7 mouse cellular contexts compared by ENCODE assay signal in the genomic region with DNA sequence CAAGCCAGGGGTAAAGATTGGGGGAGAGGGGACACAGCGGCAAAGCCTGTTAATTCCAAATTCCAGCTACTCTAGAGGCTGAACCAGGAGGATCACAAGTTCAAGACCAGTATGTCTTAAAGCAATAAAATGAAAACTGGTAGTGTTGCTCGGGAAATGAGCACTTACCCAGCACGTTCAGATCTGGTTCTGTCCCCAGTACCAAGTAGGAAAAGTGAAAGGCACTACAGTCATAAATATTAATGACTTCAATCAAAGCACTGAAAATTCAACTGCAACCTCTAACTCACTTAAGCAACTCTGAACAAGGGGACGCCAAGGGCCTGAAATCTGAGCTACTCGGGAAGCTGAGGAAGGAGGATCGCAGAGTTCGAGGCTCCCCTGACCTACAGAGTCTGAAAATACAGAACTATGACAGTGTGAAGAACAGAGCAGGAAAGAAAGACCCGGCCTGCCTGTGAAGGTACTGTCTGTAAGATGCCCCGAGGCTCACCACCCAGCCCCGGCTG. TPM values are rescaled to one million over a fixed set of nuclear protein-coding genes. Genes with fewer than 3 reads are reported as not detected.
A peak's percentile ranks its signal among the peaks of the same experiment; 100 is the strongest.
DNase-seq lines count a peak whose midpoint lies in the region; ATAC-seq and TF ChIP-seq lines count a peak whose summit lies in the region.

No protein-coding gene starts in this region.

- no peak for TF ChIP-seq CTCF in spleen, adult 2 months (IDR thresholded peaks at IDR 0.05; ENCODE audit: extremely low read depth, insufficient read depth, insufficient read length, insufficient replicate concordance)

- no peak for ATAC-seq in limb, embryonic 14.5 days (ENCODE audit: low FRiP score, low read depth)

- no peak overlapping the region for H3K27ac ChIP-seq in spleen, adult 2 months (ENCODE audit: insufficient read depth, low read length)
- peak overlapping the region; percentile 94 for H3K27ac ChIP-seq in forebrain, embryonic 10.5 days
- H3K27ac ChIP-seq in limb, embryonic 14.5 days (replicated peaks; ENCODE audit: low read depth, low read length): peak overlapping the region; percentile 70

- no peaks in the 10 kb centered on the region for H3K27me3 ChIP-seq in spleen, adult 2 months (ENCODE audit: control insufficient read depth, insufficient read depth, low read length)
- H3K27me3 ChIP-seq in forebrain, embryonic 10.5 days (ENCODE audit: poor library complexity, severe bottlenecking): 0 out of 2 replicates have a peak, but pooled peaks cover 10% of the 10 kb centered on the region
- no peaks in the 10 kb centered on the region for H3K27me3 ChIP-seq in limb, embryonic 14.5 days (ENCODE audit: control insufficient read depth, insufficient read depth, low read length)

- 0 out of 2 replicates have a peak, but pooled peaks cover 5% of the 10 kb centered on the region for H3K4me1 ChIP-seq in spleen, adult 2 months (ENCODE audit: control insufficient read depth, insufficient read depth, insufficient read length)
- H3K4me1 ChIP-seq in forebrain, embryonic 10.5 days: peaks cover 50% of the 10 kb centered on the region
- H3K4me1 ChIP-seq in limb, embryonic 14.5 days (ENCODE audit: control insufficient read depth, insufficient read depth, low read length): peaks cover 31% of the 10 kb centered on the region

- peak overlapping the region; percentile 75 for H3K4me2 ChIP-seq in limb, embryonic 14.5 days (replicated peaks; ENCODE audit: low read depth, low read length, severe bottlenecking)

- peak overlapping the region; percentile 81 for H3K9ac ChIP-seq in limb, embryonic 14.5 days (ENCODE audit: low read depth, low read length, severe bottlenecking)

- H3K4me3 ChIP-seq in spleen, adult 2 months (ENCODE audit: extremely low read depth, insufficient read depth, insufficient read length): peak overlapping the region; percentile 75
- peak overlapping the region; percentile 87 for H3K4me3 ChIP-seq in forebrain, embryonic 10.5 days
- H3K4me3 ChIP-seq in limb, embryonic 14.5 days (replicated peaks; ENCODE audit: low read length): peak overlapping the region; percentile 81

- no peaks in the 10 kb centered on the region for H3K9me3 ChIP-seq in forebrain, embryonic 10.5 days
- H3K9me3 ChIP-seq in limb, embryonic 14.5 days (ENCODE audit: control insufficient read depth, low read length): no peaks in the 10 kb centered on the region

- no peak for TF ChIP-seq POLR2A in spleen, adult 2 months (IDR thresholded peaks at IDR 0.05; ENCODE audit: low read depth, low read length)
- no peak for TF ChIP-seq POLR2A in limb, embryonic 14.5 days (IDR thresholded peaks at IDR 0.05; ENCODE audit: borderline replicate concordance, extremely low read depth, insufficient read depth, insufficient read length)

- no peak for DNase-seq in spleen, adult 2 months (ENCODE audit: low read depth in 1 of 2, low spot score in 2 of 2)
- DNase-seq in spleen, postnatal 36 days (ENCODE audit: low spot score in 2 of 2): no peak
- DNase-seq in forebrain, embryonic 10.5 days (ENCODE audit: extremely low spot score, low spot score): no peak
- no peak for DNase-seq in limb, embryonic 14.5 days (ENCODE audit: low spot score)
- DNase-seq in T-cell, adult 2 months (ENCODE audit: low spot score): no peak
- no peak for DNase-seq in cerebellum, adult 9-10 months
- DNase-seq in adrenal gland, postnatal 14 days: no peak

- 19% methylated on average over 10 of the region's 10 CpGs for WGBS in spleen, adult 2 months
- WGBS in forebrain, embryonic 10.5 days: 6% methylated on average over 10 of the region's 10 CpGs
- WGBS in limb, embryonic 14.5 days: 7% methylated on average over 9 of the region's 10 CpGs

- no peaks in the 10 kb centered on the region for H3K36me3 ChIP-seq in spleen, adult 2 months (ENCODE audit: control insufficient read depth, insufficient read depth, low read length)
- peaks cover 12% of the 10 kb centered on the region for H3K36me3 ChIP-seq in forebrain, embryonic 10.5 days (replicated peaks)
- no peaks in the 10 kb centered on the region for H3K36me3 ChIP-seq in limb, embryonic 14.5 days (ENCODE audit: control insufficient read depth, insufficient read depth, low read length)

RNA-seq across cellular contexts. Expression of gene Bnip3, which starts 0.5 kb away (rescaled TPM):
- 3.8 and 4.7 TPM in 2 replicates for polyA plus RNA-seq in spleen, adult 2 months (2012; rRNA removed)
- 111 and 127 TPM in 2 replicates for polyA plus RNA-seq in forebrain, embryonic 10.5 days (2016; fragmentation: Nextera tagmentation; extraction: Ambion mirVana)
- 51.5 and 64.5 TPM in 2 replicates for polyA plus RNA-seq in limb, embryonic 14.5 days (2012; rRNA removed)
- 92.1 and 96.0 TPM in 2 replicates for polyA plus RNA-seq in limb, embryonic 14.5 days (2014; fragmentation: Nextera tagmentation; extraction: Ambion mirVana)
- total RNA-seq in adrenal gland, postnatal 14 days (2021): 233 and 293 TPM in 2 replicates

RNA-seq across cellular contexts. Expression of gene Jakmip3, which starts 31.7 kb away (rescaled TPM):
- 0.35 and 0.37 TPM in 2 replicates for polyA plus RNA-seq in spleen, adult 2 months (2012; rRNA removed)
- 0.43 and 0.47 TPM in 2 replicates for polyA plus RNA-seq in forebrain, embryonic 10.5 days (2016; fragmentation: Nextera tagmentation; extraction: Ambion mirVana)
- 1.4 TPM in 2 replicates for polyA plus RNA-seq in limb, embryonic 14.5 days (2012; rRNA removed)
- 0.37 and 0.48 TPM in 2 replicates for polyA plus RNA-seq in limb, embryonic 14.5 days (2014; fragmentation: Nextera tagmentation; extraction: Ambion mirVana)
- total RNA-seq in adrenal gland, postnatal 14 days (2021): 3.9 and 4.7 TPM in 2 replicates
